Mouse (Mus musculus): ENCODE data around the gene Cdc37. TPM values are rescaled to one million over a fixed set of nuclear protein-coding genes. Genes with fewer than 3 reads are reported as not detected.
A peak's percentile ranks its signal among the peaks of the same experiment; 100 is the strongest.

Cdc37 gene
- polyA plus RNA-seq, 1 experiment from 2014 or later: 161 TPM

DNA sequence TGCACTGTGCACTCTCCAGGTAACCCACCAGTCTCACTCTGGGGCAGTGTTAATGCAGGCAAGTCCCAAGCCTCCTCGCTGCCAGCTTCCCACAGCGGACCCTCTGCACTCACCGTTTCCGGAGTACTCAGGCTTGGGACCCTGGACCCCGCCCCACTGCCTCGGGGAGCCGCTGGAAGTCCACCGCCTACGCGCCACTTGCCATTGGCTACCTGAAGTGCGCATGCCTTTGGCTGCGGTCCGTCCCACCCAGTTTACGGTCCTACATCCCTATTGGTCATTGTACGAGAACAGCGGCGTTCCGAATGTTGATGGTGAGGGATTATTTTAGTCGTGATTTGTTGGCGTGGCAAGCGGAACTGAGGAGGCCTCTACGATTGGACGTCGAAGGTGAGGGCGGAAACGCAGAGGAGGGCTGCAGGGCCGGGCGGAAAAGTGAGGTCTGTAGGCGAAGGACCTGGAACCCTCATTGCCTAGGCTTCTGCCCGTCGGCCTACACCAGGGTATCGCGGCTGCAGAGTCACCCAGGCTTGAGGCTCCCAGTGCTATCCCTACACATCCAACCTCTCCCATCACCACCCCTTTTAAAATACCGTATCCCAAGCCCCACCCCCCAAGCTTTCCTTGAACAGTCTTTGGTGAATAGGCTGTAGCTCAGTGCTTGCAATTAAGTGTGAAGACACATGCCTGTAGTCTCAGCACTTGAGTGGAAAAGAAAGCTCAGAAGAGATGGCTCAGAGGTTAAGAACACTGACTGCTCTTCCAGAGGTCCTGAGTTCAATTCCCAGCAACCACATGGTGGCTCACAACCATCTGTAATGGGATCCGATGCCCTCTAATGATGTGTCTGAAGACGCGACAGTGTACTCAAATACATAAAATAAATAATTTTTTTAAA lies 18.5 kb downstream of the Cdc37 start, which contains the start of gene Tyk2:
TSS of gene Tyk2 (minus strand) at position 185 of the 898 bp plus-strand sequence.
- ATAC-seq (ENCODE audit: low FRiP score, low TSS enrichment) (peak; percentile 95), DNase-seq (ENCODE audit: low spot score) (peak; percentile 92)
- peak within 1 kb of the TSS; percentile 71 for H3K9ac ChIP-seq (ENCODE audit: low read length)
- H3K27me3 ChIP-seq (ENCODE audit: control insufficient read depth, insufficient read depth, low read length): no peaks in the 10 kb centered on the region
- H3K9me3 ChIP-seq (ENCODE audit: control insufficient read depth, low read length): no peaks in the 10 kb centered on the region
- peak within 1 kb of the TSS; percentile 65 for H3K4me3 ChIP-seq (ENCODE audit: low read depth, low read length)
- H3K4me2 ChIP-seq (replicated peaks; ENCODE audit: low read depth): peak within 1 kb of the TSS; percentile 69
- WGBS: 5% methylated on average over 37 of the region's 37 CpGs
- 0 out of 2 replicates have a peak, but pooled peaks cover 2% of the 10 kb centered on the region for H3K36me3 ChIP-seq (ENCODE audit: control insufficient read depth, insufficient read depth, low read length)
- 0 out of 2 replicates have a peak within 1 kb of the TSS, but pooled peaks have one; percentile 41 for H3K27ac ChIP-seq (replicated peaks)
- H3K4me1 ChIP-seq (replicated peaks; ENCODE audit: control insufficient read depth, insufficient read depth): no peaks in the 10 kb centered on the region
- TF ChIP-seq CTCF (IDR thresholded peaks at IDR 0.05; ENCODE audit: low read depth): no peak
- no peak for TF ChIP-seq EP300 (optimal IDR thresholded peaks at IDR 0.05)

- no peaks in the 10 kb centered on the region for H3K27me3 ChIP-seq (ENCODE audit: control insufficient read depth, insufficient read depth, low read length)
Measured at GRCm38 (mm10) chr9:21126259-21126627, 23.5 kb downstream of the Cdc37 start.

DNA sequence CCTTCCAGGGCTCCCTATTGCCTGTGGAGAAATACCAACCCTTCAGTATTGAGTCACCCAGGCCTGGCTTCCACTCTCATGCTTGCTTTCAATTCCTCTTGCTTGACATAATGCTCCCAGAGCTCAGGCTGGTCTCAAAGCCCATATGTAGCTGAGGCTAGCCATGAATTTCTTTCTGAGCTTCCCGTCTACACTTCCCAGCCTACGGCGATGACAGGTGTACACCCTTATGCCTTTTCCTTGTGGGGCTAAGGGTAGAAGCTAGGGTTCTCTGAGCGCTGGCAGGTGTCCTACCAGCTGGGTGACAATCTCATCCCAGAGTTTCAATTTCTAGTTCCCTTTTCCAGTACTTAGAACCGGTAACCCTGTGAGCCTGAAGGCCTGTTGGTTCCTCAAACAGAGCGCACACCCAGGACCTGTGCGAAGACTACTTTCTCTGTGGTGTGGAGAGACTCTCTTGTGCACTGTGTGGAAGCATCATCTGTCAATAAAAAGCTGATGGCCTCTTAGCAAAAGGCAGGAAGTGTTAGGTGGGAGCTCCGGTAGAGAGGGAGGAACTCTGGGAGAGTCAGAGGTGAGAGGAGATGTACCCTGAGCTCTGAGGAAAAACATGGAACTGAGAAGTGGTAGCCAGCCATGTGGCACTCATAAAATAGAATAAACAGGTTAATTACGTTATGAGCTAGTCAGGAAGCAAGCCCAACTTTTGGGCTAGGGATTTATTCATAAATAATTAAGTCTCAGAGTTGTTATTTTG lies 24.1 kb downstream of the Cdc37 start:
- no peaks in the 10 kb centered on the region for H3K9me3 ChIP-seq (ENCODE audit: control insufficient read depth, low read length)
- ATAC-seq (ENCODE audit: low FRiP score, low TSS enrichment) (no peak), DNase-seq (ENCODE audit: low spot score) (no peak)
- 85% methylated on average over 9 of the region's 9 CpGs for WGBS
- H3K27ac ChIP-seq (replicated peaks): no peak overlapping the region
- H3K4me1 ChIP-seq (replicated peaks; ENCODE audit: control insufficient read depth, insufficient read depth): no peaks in the 10 kb centered on the region
- H3K4me3 ChIP-seq (ENCODE audit: low read depth, low read length): no peak overlapping the region
- TF ChIP-seq CTCF (IDR thresholded peaks at IDR 0.05; ENCODE audit: low read depth): no peak
- no peak for TF ChIP-seq EP300 (optimal IDR thresholded peaks at IDR 0.05)
- no peak overlapping the region for H3K4me2 ChIP-seq (replicated peaks; ENCODE audit: low read depth)
- H3K36me3 ChIP-seq (ENCODE audit: control insufficient read depth, insufficient read depth, low read length): peaks cover 7% of the 10 kb centered on the region; the same call in 1 of the 2 replicates
- no peaks in the 10 kb centered on the region for H3K27me3 ChIP-seq (ENCODE audit: control insufficient read depth, insufficient read depth, low read length)
- no peak overlapping the region for H3K9ac ChIP-seq (ENCODE audit: low read length)

More at GRCm38 (mm10) chr9:21126259-21126627, 23.5 kb downstream of the Cdc37 start:
- ATAC-seq (ENCODE audit: low FRiP score, low TSS enrichment) (no peak), DNase-seq (ENCODE audit: low spot score) (no peak)
- H3K36me3 ChIP-seq (ENCODE audit: control insufficient read depth, insufficient read depth, low read length): peaks cover 6% of the 10 kb centered on the region; the same call in 1 of the 2 replicates
- H3K9me3 ChIP-seq (ENCODE audit: control insufficient read depth, low read length): no peaks in the 10 kb centered on the region
- whole genome bisulfite sequencing: 59% methylated on average over 2 of the region's 2 CpGs
- H3K4me1 ChIP-seq (replicated peaks; ENCODE audit: control insufficient read depth, insufficient read depth): no peaks in the 10 kb centered on the region
- no peak overlapping the region for H3K4me3 ChIP-seq (ENCODE audit: low read depth, low read length)
- H3K27ac ChIP-seq (replicated peaks): no peak overlapping the region
- TF ChIP-seq CTCF (IDR thresholded peaks at IDR 0.05; ENCODE audit: low read depth) (no peak), EP300 (optimal IDR thresholded peaks at IDR 0.05) (no peak)
- no peak overlapping the region for H3K9ac ChIP-seq (ENCODE audit: low read length)
- no peak overlapping the region for H3K4me2 ChIP-seq (replicated peaks; ENCODE audit: low read depth)

- Histone ChIP-seq H3K4me3 (ENCODE audit: low read depth, low read length) (no peak overlapping the region), H3K9me3 (ENCODE audit: control insufficient read depth, low read length) (no peaks in the 10 kb centered on the region)
Measured at GRCm38 (mm10) chr9:21124837-21125236, 24.9 kb downstream of the Cdc37 start.

DNA sequence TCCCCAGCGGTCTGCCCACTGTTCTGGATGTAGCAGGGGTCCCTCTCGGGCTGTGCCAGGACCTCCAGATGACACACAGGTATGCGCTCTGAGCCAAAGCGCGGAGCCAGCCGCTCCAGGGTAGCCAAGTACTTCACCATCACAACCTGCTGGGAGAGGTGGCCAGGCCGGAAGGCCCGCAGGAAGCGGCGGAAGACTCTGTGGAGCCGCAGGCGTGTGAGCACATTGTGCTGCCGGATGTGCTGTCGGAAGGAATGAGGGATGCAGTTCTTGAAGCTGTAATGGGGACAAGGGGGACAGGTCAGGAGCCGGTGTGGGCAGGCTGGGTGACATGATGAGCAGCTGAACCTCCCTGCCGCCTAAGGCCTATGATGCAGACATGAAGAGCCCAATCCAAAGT lies 28.3 kb downstream of the Cdc37 start:
- 93% methylated on average over 16 of the region's 16 CpGs for WGBS
- H3K27me3 ChIP-seq (ENCODE audit: control insufficient read depth, insufficient read depth, low read length): no peaks in the 10 kb centered on the region

More at GRCm38 (mm10) chr9:21124837-21125236, 24.9 kb downstream of the Cdc37 start:
- no peak for DNase-seq (ENCODE audit: low spot score)
- Histone ChIP-seq H3K9ac (ENCODE audit: low read length) (no peak overlapping the region), H3K36me3 (ENCODE audit: control insufficient read depth, insufficient read depth, low read length) (peaks cover 7% of the 10 kb centered on the region; the same call in 1 of the 2 replicates), H3K4me2 (replicated peaks; ENCODE audit: low read depth) (no peak overlapping the region), H3K27me3 (ENCODE audit: control insufficient read depth, insufficient read depth, low read length) (no peaks in the 10 kb centered on the region), H3K27ac (replicated peaks) (no peak overlapping the region), H3K4me1 (replicated peaks; ENCODE audit: control insufficient read depth, insufficient read depth) (no peaks in the 10 kb centered on the region)
- no peak for TF ChIP-seq CTCF (IDR thresholded peaks at IDR 0.05; ENCODE audit: low read depth)
- TF ChIP-seq EP300 (optimal IDR thresholded peaks at IDR 0.05): no peak
- 78% methylated on average over 5 of the region's 5 CpGs for WGBS
- peak; percentile 47; the same call in 1 of the 2 replicates for ATAC-seq (ENCODE audit: low FRiP score, low TSS enrichment)

More for the DNA sequence above, 28.3 kb downstream of the Cdc37 start:
- no peak overlapping the region for H3K9ac ChIP-seq (ENCODE audit: low read length)
- H3K36me3 ChIP-seq (ENCODE audit: control insufficient read depth, insufficient read depth, low read length): peaks cover 5% of the 10 kb centered on the region; the same call in 1 of the 2 replicates
- ATAC-seq (ENCODE audit: low FRiP score, low TSS enrichment) (no peak), DNase-seq (ENCODE audit: low spot score) (no peak)
- H3K4me3 ChIP-seq (ENCODE audit: low read depth, low read length): no peak overlapping the region
- no peak overlapping the region for H3K27ac ChIP-seq (replicated peaks)
- no peak overlapping the region for H3K4me2 ChIP-seq (replicated peaks; ENCODE audit: low read depth)
- no peaks in the 10 kb centered on the region for H3K4me1 ChIP-seq (replicated peaks; ENCODE audit: control insufficient read depth, insufficient read depth)
- H3K9me3 ChIP-seq (ENCODE audit: control insufficient read depth, low read length): no peaks in the 10 kb centered on the region
- TF ChIP-seq CTCF (IDR thresholded peaks at IDR 0.05; ENCODE audit: low read depth) (no peak), EP300 (optimal IDR thresholded peaks at IDR 0.05) (no peak)

Data from stomach, postnatal 0 days (tissue).